Mouse (Mus musculus) lung, postnatal 0 days (tissue): ENCODE measurements around the gene Alkbh2. TPM values are rescaled to one million over a fixed set of nuclear protein-coding genes. Genes with fewer than 3 reads are reported as not detected.

Experiments
- ATAC-seq: fragments of 200-750 bp; cut with Nextera tagmentation; 2 replicates; pipeline ENCODE4 v1.8.0; 2017; ENCODE audit warnings: moderate library complexity
- DNase-seq: peaks from one replicate; pipeline ENCODE4 v3.0.0-alpha.2; 2016; ENCODE audit warnings: low spot score
- H3K27ac ChIP-seq: fragments of 300-500 bp; sonication (generic); 2 replicates; pipeline ENCODE4 v1.5.1; 2014; ENCODE audit warnings: antibody characterized with exemption, mild to moderate bottlenecking, low read length, mixed read lengths
- H3K27me3 ChIP-seq: fragments of 300-500 bp; sonication (generic); replicated peaks from 2 replicates; pipeline ENCODE4 v1.6.1; 2014; ENCODE audit warnings: low read length, mixed read lengths; ENCODE audit not compliant: insufficient read depth
- H3K36me3 ChIP-seq: fragments of 300-500 bp; sonication (generic); 2 replicates; pipeline ENCODE4 v1.6.1; 2014; ENCODE audit warnings: low read length, mixed read lengths; ENCODE audit not compliant: insufficient read depth
- H3K4me1 ChIP-seq: fragments of 300-500 bp; sonication (generic); 2 replicates; pipeline ENCODE4 v1.6.1; 2014; ENCODE audit warnings: antibody characterized with exemption, low read depth, low read length, mixed read lengths; ENCODE audit not compliant: insufficient read depth
- H3K4me2 ChIP-seq: fragments of 300-500 bp; sonication (generic); replicated peaks from 2 replicates; pipeline ENCODE4 v1.6.1; 2014; ENCODE audit warnings: low read depth, mild to moderate bottlenecking, low read length, moderate library complexity, mixed read lengths
- H3K4me3 ChIP-seq: fragments of 300-500 bp; sonication (generic); 2 replicates; pipeline ENCODE4 v1.5.1; 2014; ENCODE audit warnings: low read depth, low read length
- H3K9ac ChIP-seq: fragments of 300-500 bp; sonication (generic); replicated peaks from 2 replicates; pipeline ENCODE4 v1.6.1; 2014; ENCODE audit warnings: low read depth, mild to moderate bottlenecking
- H3K9me3 ChIP-seq: fragments of 300-500 bp; sonication (generic); 2 replicates; pipeline ENCODE4 v1.6.1; 2016; ENCODE audit warnings: low read length, mixed read lengths
- CTCF ChIP-seq: IDR thresholded peaks from 2 replicates; pipeline ENCODE4 v1.5.1; 2016; ENCODE audit warnings: antibody characterized with exemption, mild to moderate bottlenecking
- EP300 ChIP-seq: IDR thresholded peaks from 2 replicates; pipeline ENCODE4 v1.6.1; 2016; ENCODE audit warnings: antibody characterized with exemption, mild to moderate bottlenecking, control low read depth
- WGBS: fragments of 180-500 bp; shearing (Covaris S2); extraction: QIAGEN DNeasy Blood & Tissue Kit; methylation state at CpG from one replicate; pipeline ENCODE4 v1.1.7; 2014; 5-methylcytosine and 5-hydroxymethylcytosine counted together
- polyA plus RNA-seq: library from polyadenylated mRNA; unstranded; fragments of >200 nt; fragmentation: Nextera tagmentation; extraction: Ambion mirVana; gene quantifications from 2 replicates; pipeline ENCODE4 v1.2.1, GENCODE M21; 2015

Gene Alkbh2
- polyA plus RNA-seq, result 4.1 and 4.3 TPM in 2 replicates

GRCm38 (mm10) chr5:114127374-114128349 lies at the start of gene Alkbh2:
Alkbh2 (minus strand) TSS chr5:114128218.
- peaks cover 6% of the 10 kb centered on the region; the same call in 1 of the 2 replicates for H3K36me3 ChIP-seq
- WGBS, result under 1% methylated on average over 63 of the region's 69 CpGs
- peak within 1 kb of the TSS; percentile 61 for H3K4me3 ChIP-seq
- peak within 1 kb of the TSS; percentile 77 for H3K27ac ChIP-seq
- peaks cover 4% of the 10 kb centered on the region; the same call in 1 of the 2 replicates for H3K4me1 ChIP-seq
- no peaks in the 10 kb centered on the region for H3K9me3 ChIP-seq
- TF ChIP-seq CTCF (peak; percentile 98), EP300 (no peak)
- peak within 1 kb of the TSS; percentile 39 for H3K9ac ChIP-seq
- ATAC-seq (peak; percentile 24), DNase-seq (peak; percentile 76)
- no peaks in the 10 kb centered on the region for H3K27me3 ChIP-seq
- H3K4me2 ChIP-seq, result peak within 1 kb of the TSS; percentile 97

- no peaks in the 10 kb centered on the region for H3K27me3 ChIP-seq
- 57% methylated on average over 8 of the region's 8 CpGs for WGBS
- DNase-seq (no peak), ATAC-seq (no peak)
- no peaks in the 10 kb centered on the region for H3K36me3 ChIP-seq
- no peaks in the 10 kb centered on the region; the same call in 1 of the 2 replicates for H3K4me1 ChIP-seq
- no peaks in the 10 kb centered on the region for H3K9me3 ChIP-seq
- no peak overlapping the region for H3K4me3 ChIP-seq
- TF ChIP-seq CTCF (peak; percentile 43), EP300 (no peak)
- no peak overlapping the region for H3K9ac ChIP-seq
- no peak overlapping the region for H3K27ac ChIP-seq
- H3K4me2 ChIP-seq, result peak overlapping the region; percentile 74
Observed at GRCm38 (mm10) chr5:114176548-114177400, 48.8 kb upstream of the Alkbh2 start.

DNA sequence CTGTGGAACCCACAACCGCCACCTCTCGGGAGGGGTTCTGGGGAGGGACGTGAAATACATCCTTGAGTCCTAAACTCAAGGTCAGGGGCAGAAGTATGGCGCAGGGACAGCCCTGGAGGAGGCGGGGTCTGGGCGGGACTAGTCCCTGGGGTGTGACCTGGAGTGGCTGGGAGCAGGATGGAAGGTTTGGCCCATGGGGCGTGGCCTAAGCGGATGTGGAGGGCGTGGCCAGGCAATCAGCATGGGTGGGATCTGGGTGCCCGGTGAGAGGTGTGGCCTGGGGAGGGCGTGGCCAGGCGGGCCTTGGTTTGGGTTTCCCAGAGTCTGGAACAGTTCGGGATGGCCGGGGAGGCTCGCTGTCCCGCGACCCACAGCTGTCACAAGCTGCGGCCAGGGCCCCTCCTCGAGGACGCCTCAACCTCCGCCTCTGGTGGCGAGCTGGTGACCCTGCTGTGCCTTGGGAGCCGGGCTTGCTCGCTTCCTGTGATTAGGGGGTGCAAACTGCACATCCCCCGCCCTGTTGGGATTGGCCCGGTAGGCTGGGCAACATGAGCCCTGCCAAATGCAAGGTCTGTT lies 47.7 kb upstream of the Alkbh2 start:
- under 1% methylated on average over 25 of the region's 26 CpGs for WGBS
- ATAC-seq (peak; percentile 99), DNase-seq (peak; percentile 97)
- Histone ChIP-seq H3K36me3 (no peaks in the 10 kb centered on the region), H3K4me3 (peak overlapping the region; percentile 43), H3K27ac (peak overlapping the region; percentile 39; the same call in 1 of the 2 replicates), H3K9ac (0 out of 2 replicates have a peak overlapping the region, but pooled peaks have one; percentile 0), H3K4me1 (no peaks in the 10 kb centered on the region; the same call in 1 of the 2 replicates), H3K27me3 (no peaks in the 10 kb centered on the region), H3K4me2 (peak overlapping the region; percentile 74), H3K9me3 (no peaks in the 10 kb centered on the region)
- TF ChIP-seq EP300, result no peak
- peak; percentile 23; the same call in 1 of the 2 replicates for TF ChIP-seq CTCF

- DNase-seq (peak; percentile 41), ATAC-seq (no peak)
- no peak overlapping the region for H3K27ac ChIP-seq
- no peaks in the 10 kb centered on the region; the same call in 1 of the 2 replicates for H3K4me1 ChIP-seq
- peak overlapping the region; percentile 11; the same call in 1 of the 2 replicates for H3K4me2 ChIP-seq
- H3K36me3 ChIP-seq, result no peaks in the 10 kb centered on the region
- H3K4me3 ChIP-seq, result no peak overlapping the region
- no peaks in the 10 kb centered on the region for H3K27me3 ChIP-seq
- no peak for TF ChIP-seq EP300
- TF ChIP-seq CTCF, result peak; percentile 58
- no peaks in the 10 kb centered on the region for H3K9me3 ChIP-seq
- H3K9ac ChIP-seq, result no peak overlapping the region
- WGBS, result 12% methylated on average over 16 of the region's 16 CpGs
Observed at GRCm38 (mm10) chr5:114174639-114175038, 46.6 kb upstream of the Alkbh2 start.

- peak; percentile 26 for DNase-seq
- no peak overlapping the region for H3K4me3 ChIP-seq
- H3K4me1 ChIP-seq, result no peaks in the 10 kb centered on the region; the same call in 1 of the 2 replicates
- peak overlapping the region; percentile 11; the same call in 1 of the 2 replicates for H3K4me2 ChIP-seq
- WGBS, result 19% methylated on average over 13 of the region's 16 CpGs
- TF ChIP-seq EP300 (no peak), CTCF (no peak)
- H3K27ac ChIP-seq, result no peak overlapping the region
- no peaks in the 10 kb centered on the region for H3K27me3 ChIP-seq
- H3K36me3 ChIP-seq, result no peaks in the 10 kb centered on the region
- H3K9ac ChIP-seq, result no peak overlapping the region
- ATAC-seq, result no peak
- H3K9me3 ChIP-seq, result no peaks in the 10 kb centered on the region
Observed at GRCm38 (mm10) chr5:114173877-114174581, 46.0 kb upstream of the Alkbh2 start.
